Mouse (Mus musculus) spleen, adult 2 months (tissue): Measurements from ENCODE around the gene Asprv1.

Source experiments
- CTCF ChIP-seq: fragments of 200-500 bp; IDR thresholded peaks from 2 replicates; pipeline ENCODE4 v1.5.1; 2011; ENCODE audit warnings: mild to moderate bottlenecking, inconsistent platforms; ENCODE audit not compliant: insufficient read depth, insufficient read length, insufficient replicate concordance; ENCODE audit errors: extremely low read depth
- POLR2A ChIP-seq: fragments of 200-500 bp; IDR thresholded peaks from 2 replicates; pipeline ENCODE4 v1.6.1; 2011; ENCODE audit warnings: low read depth, low read length, inconsistent platforms

DNA sequence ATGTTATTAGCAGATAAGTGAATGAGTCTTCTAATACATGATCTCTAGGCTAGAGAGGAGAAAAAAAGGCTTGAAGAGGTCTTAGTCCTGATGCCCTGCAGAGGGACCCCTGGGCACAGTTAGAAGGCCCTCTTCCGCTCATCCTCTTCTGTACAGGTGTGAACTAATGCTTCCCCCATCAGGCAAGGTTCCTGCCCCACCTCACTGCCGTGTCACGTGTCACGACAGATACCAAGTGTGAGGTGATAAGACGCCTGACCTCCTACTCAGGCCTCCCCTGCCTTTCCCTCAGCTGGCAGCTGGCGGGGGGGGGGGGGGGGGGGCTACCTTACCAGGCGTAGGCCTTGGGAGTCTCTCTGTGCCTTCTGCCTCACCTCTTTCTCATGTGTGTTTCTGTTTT lies 39.5 kb upstream of the Asprv1 start:
- TF ChIP-seq POLR2A, result no peak
- TF ChIP-seq CTCF, result no peak
